ENCODE assay signal across 8 mouse cellular contexts in the genomic region with DNA sequence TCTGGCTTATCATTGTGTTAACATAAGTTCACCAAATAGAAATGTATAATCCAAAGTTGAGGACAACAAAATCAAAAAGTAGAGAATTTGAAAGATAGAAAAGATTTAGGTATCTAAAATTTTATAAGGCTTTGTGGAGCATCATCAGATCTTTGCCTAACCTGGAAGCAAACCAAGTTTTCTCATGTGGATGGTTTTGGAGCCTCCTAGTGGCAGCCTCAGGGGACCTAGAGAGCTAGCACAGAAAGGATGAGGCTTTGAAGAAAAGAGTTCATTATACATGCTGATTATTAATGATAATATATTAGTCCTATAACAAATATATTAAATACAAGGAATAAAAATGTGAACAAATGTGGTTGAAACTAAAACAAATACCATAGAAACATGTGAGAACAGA.
A peak's percentile ranks its signal among the peaks of the same experiment; 100 is the strongest.
DNase-seq lines count a peak whose midpoint lies in the region; ATAC-seq lines count a peak whose summit lies in the region.

No protein-coding gene starts in this region.

- H3K9ac ChIP-seq in heart, embryonic 11.5 days (ENCODE audit: low read depth, low read length) = no peak overlapping the region
- no peak overlapping the region for H3K9ac ChIP-seq in embryonic facial prominence, embryonic 14.5 days (ENCODE audit: low read depth, low read length)

- H3K4me1 ChIP-seq in heart, embryonic 11.5 days (ENCODE audit: control insufficient read depth, insufficient read depth, low read length) = no peaks in the 10 kb centered on the region
- H3K4me1 ChIP-seq in embryonic facial prominence, embryonic 14.5 days (ENCODE audit: control insufficient read depth, insufficient read depth, low read length) = no peaks in the 10 kb centered on the region

- H3K27me3 ChIP-seq in heart, embryonic 11.5 days (ENCODE audit: control insufficient read depth, insufficient read depth, low read length) = no peaks in the 10 kb centered on the region
- no peaks in the 10 kb centered on the region for H3K27me3 ChIP-seq in embryonic facial prominence, embryonic 14.5 days (replicated peaks; ENCODE audit: control insufficient read depth, insufficient read depth, low read length)

- no peak overlapping the region for H3K4me3 ChIP-seq in heart, embryonic 11.5 days (ENCODE audit: low read depth, low read length)
- no peak overlapping the region for H3K4me3 ChIP-seq in embryonic facial prominence, embryonic 14.5 days (ENCODE audit: low read depth, low read length)

- no peak overlapping the region for H3K27ac ChIP-seq in heart, embryonic 11.5 days (ENCODE audit: low read depth, low read length)
- H3K27ac ChIP-seq in embryonic facial prominence, embryonic 14.5 days (replicated peaks; ENCODE audit: low read depth, low read length) = no peak overlapping the region

- no peaks in the 10 kb centered on the region for H3K36me3 ChIP-seq in heart, embryonic 11.5 days (ENCODE audit: control insufficient read depth, insufficient read depth, low read length)
- H3K36me3 ChIP-seq in embryonic facial prominence, embryonic 14.5 days (ENCODE audit: control insufficient read depth, insufficient read depth, low read length) = no peaks in the 10 kb centered on the region

- no peak overlapping the region for H3K4me2 ChIP-seq in heart, embryonic 11.5 days
- H3K4me2 ChIP-seq in embryonic facial prominence, embryonic 14.5 days (ENCODE audit: low read depth, low read length) = no peak overlapping the region

- no peaks in the 10 kb centered on the region for H3K9me3 ChIP-seq in heart, embryonic 11.5 days (replicated peaks; ENCODE audit: control insufficient read depth, low read length)
- H3K9me3 ChIP-seq in embryonic facial prominence, embryonic 14.5 days (ENCODE audit: control insufficient read depth, low read length) = peaks cover 7% of the 10 kb centered on the region; the same call in 1 of the 2 replicates

- peak; percentile 1 to 30 for DNase-seq in heart, adult 18-20 months
- DNase-seq in thymus, postnatal 14 days = peak; percentile 6
- DNase-seq in thymus, postnatal 10 days (ENCODE audit: low spot score in 2 of 2) = no peak
- DNase-seq in embryonic facial prominence, embryonic 14.5 days (ENCODE audit: low spot score) = peak; percentile 53
- peak; percentile 17 for DNase-seq in left cerebral cortex, adult 11 months (ENCODE audit: low spot score)
- DNase-seq in right cerebral cortex, postnatal 14 days = peak; percentile 34
- DNase-seq in spleen, postnatal 14 days (ENCODE audit: low spot score in 2 of 2) = no peak

- ATAC-seq in heart, embryonic 11.5 days (replicated peaks; ENCODE audit: insufficient number of reproducible peaks, low FRiP score, low TSS enrichment) = no peak
- ATAC-seq in embryonic facial prominence, embryonic 14.5 days (ENCODE audit: low read depth) = no peak

Comparison
In these comparisons a context has a peak if more than half of its experiments do, and no peak if none do; other contexts are left out.
1. DNase-seq: peak in heart, adult 18-20 months (2 of 2), thymus, postnatal 14 days (single experiment), embryonic facial prominence, embryonic 14.5 days (single experiment), left cerebral cortex, adult 11 months (single experiment) and right cerebral cortex, postnatal 14 days (single experiment); none in thymus, postnatal 10 days (0 of 2) and spleen, postnatal 14 days (0 of 2).